Mouse (Mus musculus) limb, embryonic 14.5 days (tissue): Measurements from ENCODE around the gene Usp35. TPM values are rescaled to one million over a fixed set of nuclear protein-coding genes. Genes with fewer than 3 reads are reported as not detected.

ENCODE experiments used
- ATAC-seq: fragments of 200-750 bp; cut with Nextera tagmentation; 2 replicates; pipeline ENCODE4 v1.8.0; 2017; ENCODE audit warnings: low read depth, moderate number of reproducible peaks, moderate TSS enrichment; ENCODE audit not compliant: low FRiP score
- DNase-seq: peaks from one replicate; pipeline ENCODE4 v3.0.0-alpha.2; 2015; ENCODE audit warnings: low spot score
- H3K27ac ChIP-seq: fragments of 300-500 bp; sonication (generic); replicated peaks from 2 replicates; pipeline ENCODE4 v1.5.1; 2014; ENCODE audit warnings: low read depth, mild to moderate bottlenecking, low read length, moderate library complexity, mixed read lengths
- H3K27me3 ChIP-seq: fragments of 300-500 bp; sonication (generic); 2 replicates; pipeline ENCODE4 v1.6.1; 2014; ENCODE audit warnings: low read length, mixed read lengths; ENCODE audit not compliant: control insufficient read depth, insufficient read depth
- H3K36me3 ChIP-seq: fragments of 300-500 bp; sonication (generic); 2 replicates; pipeline ENCODE4 v1.6.1; 2014; ENCODE audit warnings: mild to moderate bottlenecking, low read length, moderate library complexity, mixed read lengths; ENCODE audit not compliant: control insufficient read depth, insufficient read depth
- H3K4me1 ChIP-seq: fragments of 300-500 bp; sonication (generic); 2 replicates; pipeline ENCODE4 v1.6.1; 2014; ENCODE audit warnings: antibody characterized with exemption, low read length, mixed read lengths; ENCODE audit not compliant: control insufficient read depth, insufficient read depth
- H3K4me2 ChIP-seq: fragments of 300-500 bp; sonication (generic); replicated peaks from 2 replicates; pipeline ENCODE4 v1.6.1; 2014; ENCODE audit warnings: low read depth, mild to moderate bottlenecking, low read length, moderate library complexity; ENCODE audit not compliant: severe bottlenecking
- H3K4me3 ChIP-seq: fragments of 300-500 bp; sonication (generic); replicated peaks from 2 replicates; pipeline ENCODE4 v1.5.1; 2014; ENCODE audit warnings: low read length
- H3K9ac ChIP-seq: fragments of 300-500 bp; sonication (generic); 2 replicates; pipeline ENCODE4 v1.6.1; 2014; ENCODE audit warnings: mild to moderate bottlenecking, low read depth, low read length, moderate library complexity; ENCODE audit not compliant: severe bottlenecking
- H3K9me3 ChIP-seq: fragments of 300-500 bp; sonication (generic); 2 replicates; pipeline ENCODE4 v1.6.1; 2016; ENCODE audit warnings: low read length; ENCODE audit not compliant: control insufficient read depth
- POLR2A ChIP-seq: fragments of 200-500 bp; IDR thresholded peaks from 2 replicates; pipeline ENCODE4 v1.8.0; 2012; ENCODE audit warnings: inconsistent platforms, mild to moderate bottlenecking, moderate library complexity, borderline replicate concordance; ENCODE audit not compliant: insufficient read depth, insufficient read length; ENCODE audit errors: extremely low read depth
- WGBS: fragments of 180-500 bp; shearing (Covaris S2); extraction: QIAGEN DNeasy Blood & Tissue Kit; methylation state at CpG from one replicate; pipeline ENCODE4 v1.1.7; 2014; 5-methylcytosine and 5-hydroxymethylcytosine counted together
- polyA plus RNA-seq, 2 experiments: library from polyadenylated mRNA; depleted of rRNA in 1 of 2; stranded (reverse) in 1 of 2; unstranded in 1 of 2; fragments of >200 nt; fragmentation: Nextera tagmentation in 1 of 2; extraction: Ambion mirVana in 1 of 2; gene quantifications; 2 replicates each; pipeline versions ENCODE4 v1.2.1 to v1.2.3; 2012 to 2014

The Usp35 gene
- polyA plus RNA-seq, 2 experiments, result 2.5 to 8.6 TPM

GRCm38 (mm10) chr7:97296986-97297385 is 34.8 kb downstream of the Usp35 start:
- H3K9ac ChIP-seq, result no peak overlapping the region
- no peak for TF ChIP-seq POLR2A
- no peaks in the 10 kb centered on the region for H3K27me3 ChIP-seq
- DNase-seq, result no peak
- H3K27ac ChIP-seq, result no peak overlapping the region
- no peaks in the 10 kb centered on the region for H3K9me3 ChIP-seq
- 54% methylated on average over 2 of the region's 2 CpGs for WGBS
- H3K4me3 ChIP-seq, result no peak overlapping the region
- H3K4me1 ChIP-seq, result no peaks in the 10 kb centered on the region
- ATAC-seq, result no peak
- H3K4me2 ChIP-seq, result no peak overlapping the region
- H3K36me3 ChIP-seq, result no peaks in the 10 kb centered on the region

GRCm38 (mm10) chr7:97271068-97271467 is 60.8 kb downstream of the Usp35 start:
- Histone ChIP-seq H3K27ac (no peak overlapping the region), H3K9me3 (no peaks in the 10 kb centered on the region), H3K4me2 (no peak overlapping the region), H3K4me3 (no peak overlapping the region), H3K36me3 (no peaks in the 10 kb centered on the region), H3K27me3 (no peaks in the 10 kb centered on the region), H3K9ac (no peak overlapping the region), H3K4me1 (no peaks in the 10 kb centered on the region)
- 86% methylated on average over 1 of the region's 1 CpGs for WGBS
- TF ChIP-seq POLR2A, result no peak
- ATAC-seq, result no peak
- DNase-seq, result no peak

- ATAC-seq (no peak), DNase-seq (no peak)
- Histone ChIP-seq H3K9me3 (no peaks in the 10 kb centered on the region), H3K36me3 (no peaks in the 10 kb centered on the region), H3K4me1 (no peaks in the 10 kb centered on the region), H3K27me3 (no peaks in the 10 kb centered on the region), H3K9ac (no peak overlapping the region), H3K27ac (no peak overlapping the region), H3K4me3 (no peak overlapping the region), H3K4me2 (no peak overlapping the region)
- TF ChIP-seq POLR2A, result no peak
Measured at GRCm38 (mm10) chr7:97270367-97270766, 61.5 kb downstream of the Usp35 start.

- Histone ChIP-seq H3K4me1 (no peaks in the 10 kb centered on the region), H3K4me3 (no peak overlapping the region), H3K9me3 (no peaks in the 10 kb centered on the region), H3K9ac (no peak overlapping the region), H3K27ac (no peak overlapping the region), H3K36me3 (no peaks in the 10 kb centered on the region), H3K27me3 (no peaks in the 10 kb centered on the region), H3K4me2 (no peak overlapping the region)
- DNase-seq (no peak), ATAC-seq (no peak)
- no peak for TF ChIP-seq POLR2A
- WGBS, result 68% methylated on average over 1 of the region's 1 CpGs
Measured at GRCm38 (mm10) chr7:97262541-97262940, 69.3 kb downstream of the Usp35 start.

Other genes with a start within 250 kb of the Usp35 start
- 5.5 and 6.8 TPM in 2 replicates for gene Kctd21, start 307 bp upstream of the Usp35 start, polyA plus RNA-seq (2012; rRNA removed)
- 5.2 and 5.4 TPM in 2 replicates for gene Kctd21, start 307 bp upstream of the Usp35 start, polyA plus RNA-seq (2014; fragmentation: Nextera tagmentation; extraction: Ambion mirVana)
- gene Alg8, start 39.6 kb upstream of the Usp35 start, polyA plus RNA-seq (2012; rRNA removed), result 53.8 and 55.8 TPM in 2 replicates
- gene Alg8, start 39.6 kb upstream of the Usp35 start, polyA plus RNA-seq (2014; fragmentation: Nextera tagmentation; extraction: Ambion mirVana), result 29.0 and 31.8 TPM in 2 replicates
- gene Ndufc2, start 68.0 kb upstream of the Usp35 start, polyA plus RNA-seq (2012; rRNA removed), result 221 and 228 TPM in 2 replicates
- 336 and 357 TPM in 2 replicates for gene Ndufc2, start 68.0 kb upstream of the Usp35 start, polyA plus RNA-seq (2014; fragmentation: Nextera tagmentation; extraction: Ambion mirVana)
- 0.29 and 0.30 TPM in 2 replicates for gene Thrsp, start 85.7 kb upstream of the Usp35 start, polyA plus RNA-seq (2012; rRNA removed)
- gene Thrsp, start 85.7 kb upstream of the Usp35 start, polyA plus RNA-seq (2014; fragmentation: Nextera tagmentation; extraction: Ambion mirVana), result 0.41 and 0.48 TPM in 2 replicates
- gene Kctd14, start 119.3 kb upstream of the Usp35 start, polyA plus RNA-seq (2012; rRNA removed), result 3.2 and 5.1 TPM in 2 replicates
- 2.6 and 3.2 TPM in 2 replicates for gene Kctd14, start 119.3 kb upstream of the Usp35 start, polyA plus RNA-seq (2014; fragmentation: Nextera tagmentation; extraction: Ambion mirVana)
- 75.8 and 102 TPM in 2 replicates for gene Ints4, start 148.9 kb upstream of the Usp35 start, polyA plus RNA-seq (2012; rRNA removed)
- gene Ints4, start 148.9 kb upstream of the Usp35 start, polyA plus RNA-seq (2014; fragmentation: Nextera tagmentation; extraction: Ambion mirVana), result 50.6 and 55.7 TPM in 2 replicates
- 41.1 and 57.3 TPM in 2 replicates for gene Aamdc, start 247.5 kb upstream of the Usp35 start, polyA plus RNA-seq (2012; rRNA removed)
- 81.0 and 85.1 TPM in 2 replicates for gene Aamdc, start 247.5 kb upstream of the Usp35 start, polyA plus RNA-seq (2014; fragmentation: Nextera tagmentation; extraction: Ambion mirVana)
- 8.9 and 12.2 TPM in 2 replicates for gene Rsf1, start 247.9 kb upstream of the Usp35 start, polyA plus RNA-seq (2012; rRNA removed)
- 19.8 and 24.4 TPM in 2 replicates for gene Rsf1, start 247.9 kb upstream of the Usp35 start, polyA plus RNA-seq (2014; fragmentation: Nextera tagmentation; extraction: Ambion mirVana)